Mouse (Mus musculus): ENCODE data around the gene Rnf135. TPM values are rescaled to one million over a fixed set of nuclear protein-coding genes. Genes with fewer than 3 reads are reported as not detected.
"Not testable (repeated sequence)": the region's sequence is repeated elsewhere in the genome, so short reads cannot be mapped to it uniquely, and the experiment has no call there.

The Rnf135 gene
- polyA plus RNA-seq, 1 experiment: not detected

DNA sequence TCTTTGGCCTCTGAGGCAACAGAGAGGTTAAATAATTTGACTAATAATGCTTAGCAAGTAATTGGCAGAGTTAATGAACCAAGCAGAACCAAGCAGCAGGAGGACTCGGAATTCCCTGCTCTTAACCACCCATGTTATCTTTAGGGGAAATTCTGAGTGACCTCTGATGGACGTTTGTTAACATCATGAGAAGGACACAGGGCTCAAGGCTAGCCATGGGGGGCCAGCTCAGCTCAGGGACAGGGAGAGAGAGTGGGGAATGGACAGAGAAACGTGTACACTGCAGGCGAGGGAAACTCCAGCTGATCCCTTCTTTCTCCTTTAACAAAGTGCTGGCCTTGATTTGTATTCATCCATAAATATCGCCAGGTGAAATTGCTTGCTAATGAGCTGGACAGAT lies 21.3 kb downstream of the Rnf135 start:
- WGBS: 41% methylated on average over 5 of the region's 5 CpGs
- Histone ChIP-seq H3K4me1 (ENCODE audit: control insufficient read depth, insufficient read depth, low read length) (no peaks in the 10 kb centered on the region), H3K27ac (ENCODE audit: insufficient read depth, low read depth, low read length) (no peak overlapping the region), H3K4me3 (ENCODE audit: insufficient read depth, low read depth, low read length) (no peak overlapping the region)
- TF ChIP-seq POLR2A (IDR thresholded peaks at IDR 0.05; ENCODE audit: insufficient read depth, low read depth, low read length): no peak

DNA sequence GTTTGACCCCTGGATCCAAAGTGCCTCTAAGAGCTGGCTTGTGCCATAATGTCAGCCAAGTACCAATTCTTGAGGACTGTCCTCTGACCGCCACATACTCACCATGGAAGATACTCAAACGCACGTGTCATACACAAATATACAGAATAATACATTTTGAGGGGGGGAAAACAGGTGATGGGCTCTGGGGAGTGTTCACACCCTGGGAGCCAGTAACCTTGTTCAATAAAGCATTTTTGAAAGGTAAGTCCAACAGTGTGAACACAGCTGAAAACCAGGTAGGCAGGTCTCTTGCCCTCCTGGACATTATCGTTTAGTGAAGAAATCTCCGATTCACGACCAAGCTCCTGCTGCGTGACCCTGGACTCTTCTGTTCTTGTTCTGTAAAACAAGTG lies 24.8 kb downstream of the Rnf135 start:
- 40% methylated on average over 7 of the region's 7 CpGs for WGBS
- Histone ChIP-seq H3K27ac (ENCODE audit: insufficient read depth, low read depth, low read length) (no peak overlapping the region), H3K4me3 (ENCODE audit: insufficient read depth, low read depth, low read length) (no peak overlapping the region), H3K4me1 (ENCODE audit: control insufficient read depth, insufficient read depth, low read length) (peaks cover 5% of the 10 kb centered on the region)
- no peak for TF ChIP-seq POLR2A (IDR thresholded peaks at IDR 0.05; ENCODE audit: insufficient read depth, low read depth, low read length)
- TF ChIP-seq CTCF (IDR thresholded peaks at IDR 0.05; ENCODE audit: insufficient read depth, low read depth, low read length): no peak

DNA sequence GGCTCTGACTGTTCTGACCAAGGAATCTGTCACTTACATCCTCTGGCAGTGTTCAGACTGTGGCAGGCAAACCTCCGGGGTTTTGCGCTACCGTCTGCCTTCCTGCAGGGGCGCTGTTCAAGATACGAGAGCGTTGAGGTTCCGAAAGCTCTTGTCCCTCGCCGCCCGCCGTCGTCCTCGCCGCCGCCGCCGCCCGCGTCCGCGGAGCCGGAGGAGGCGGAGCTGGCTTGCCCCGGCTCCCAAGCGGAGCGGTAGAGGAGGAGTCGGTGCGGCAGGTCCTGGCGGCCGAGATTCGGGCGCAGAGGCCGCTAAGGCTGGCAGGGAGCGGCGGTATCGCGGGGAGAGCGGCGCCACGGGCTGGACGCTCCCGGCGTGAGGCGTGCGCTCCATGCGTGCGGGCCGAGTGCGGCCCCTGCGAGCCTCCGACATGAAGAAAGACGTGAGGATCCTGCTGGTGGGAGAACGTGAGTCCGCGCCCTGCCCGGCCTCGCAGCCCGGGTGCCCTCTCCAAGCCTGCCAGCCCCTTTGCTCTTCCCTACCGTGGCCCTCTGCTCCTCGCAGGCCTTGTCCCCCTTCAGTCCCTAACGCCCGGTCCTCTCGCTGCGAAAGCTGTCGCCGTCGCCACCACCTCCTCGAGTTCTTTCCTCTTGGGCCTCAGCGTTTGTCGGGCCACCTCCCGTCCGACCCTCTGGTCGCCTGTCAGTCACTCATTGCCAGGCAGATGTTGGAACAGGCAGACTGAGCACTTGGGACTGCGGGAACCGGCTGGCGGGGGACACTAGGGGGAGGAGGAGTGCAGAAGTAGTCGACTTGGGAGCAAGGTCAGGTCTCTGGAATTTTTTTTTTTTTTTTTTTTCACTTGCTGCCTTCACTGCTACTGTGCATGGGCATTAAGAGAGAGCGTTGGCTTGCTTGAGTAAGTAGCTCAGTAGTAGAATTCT lies 25.5 kb downstream of the Rnf135 start, which contains the start of gene Rhot1:
Rhot1 (plus strand) TSS at position 160 of the 941 bp plus-strand sequence.
- peak; percentile 62; the same call in 1 of the 2 replicates for TF ChIP-seq POLR2A (IDR thresholded peaks at IDR 0.05; ENCODE audit: insufficient read depth, low read depth, low read length)
- TF ChIP-seq CTCF (IDR thresholded peaks at IDR 0.05; ENCODE audit: insufficient read depth, low read depth, low read length): peak; percentile 73
- under 1% methylated on average over 78 of the region's 78 CpGs for WGBS
- H3K4me1 ChIP-seq (ENCODE audit: control insufficient read depth, insufficient read depth, low read length): peaks cover 5% of the 10 kb centered on the region
- H3K4me3 ChIP-seq (ENCODE audit: insufficient read depth, low read depth, low read length): peak within 1 kb of the TSS; percentile 89
- H3K27ac ChIP-seq (ENCODE audit: insufficient read depth, low read depth, low read length): no peak within 1 kb of the TSS

DNA sequence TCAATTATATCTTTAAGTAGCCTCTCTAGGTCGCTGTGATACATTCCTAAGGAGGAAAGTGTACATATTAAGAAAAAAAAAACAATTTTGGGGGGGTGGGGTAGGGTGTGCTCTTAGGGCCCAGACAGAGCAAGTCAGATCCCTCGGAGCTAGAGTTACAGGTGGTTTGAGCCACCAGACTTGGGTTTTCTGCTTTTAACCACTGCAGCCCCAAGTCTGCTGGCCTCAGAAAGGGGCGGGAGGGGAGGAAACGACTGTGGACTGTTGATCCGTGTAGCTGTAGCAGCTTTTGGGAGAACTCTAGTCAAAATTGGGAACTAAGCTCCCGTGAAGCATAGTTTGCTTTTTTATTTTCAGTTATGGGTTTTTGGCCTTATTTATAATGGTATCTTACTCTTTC lies 26.7 kb downstream of the Rnf135 start:
- WGBS: 27% methylated on average over 6 of the region's 6 CpGs
- H3K4me3 ChIP-seq (ENCODE audit: insufficient read depth, low read depth, low read length): no peak overlapping the region
- peaks cover 5% of the 10 kb centered on the region for H3K4me1 ChIP-seq (ENCODE audit: control insufficient read depth, insufficient read depth, low read length)
- H3K27ac ChIP-seq (ENCODE audit: insufficient read depth, low read depth, low read length): no peak overlapping the region
- TF ChIP-seq CTCF (IDR thresholded peaks at IDR 0.05; ENCODE audit: insufficient read depth, low read depth, low read length) (no peak), POLR2A (IDR thresholded peaks at IDR 0.05; ENCODE audit: insufficient read depth, low read depth, low read length) (no peak)

DNA sequence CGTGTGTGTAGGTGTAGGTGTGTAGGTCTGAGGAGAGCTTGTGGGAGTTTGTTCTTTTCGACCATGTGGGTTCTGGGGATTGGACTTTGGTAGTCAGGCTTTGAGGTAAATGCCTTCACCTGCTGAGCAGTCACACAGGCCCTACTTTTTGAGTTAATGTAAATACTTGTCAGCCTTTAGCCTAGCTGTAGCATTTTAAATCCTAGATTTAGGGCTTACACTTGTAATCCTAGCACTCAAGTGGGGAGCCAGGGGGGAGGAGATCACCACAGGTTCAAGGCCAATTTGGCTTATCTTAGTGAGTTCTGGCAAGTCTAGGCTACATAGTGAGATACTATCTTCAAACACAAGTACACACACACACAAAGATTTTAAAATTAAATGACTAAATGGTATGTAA lies 28.6 kb downstream of the Rnf135 start:
- H3K27ac ChIP-seq (ENCODE audit: insufficient read depth, low read depth, low read length): no peak overlapping the region
- WGBS: 92% methylated on average over 2 of the region's 2 CpGs
- H3K4me1 ChIP-seq (ENCODE audit: control insufficient read depth, insufficient read depth, low read length): peaks cover 5% of the 10 kb centered on the region
- no peak overlapping the region for H3K4me3 ChIP-seq (ENCODE audit: insufficient read depth, low read depth, low read length)
- no peak for TF ChIP-seq POLR2A (IDR thresholded peaks at IDR 0.05; ENCODE audit: insufficient read depth, low read depth, low read length)

DNA sequence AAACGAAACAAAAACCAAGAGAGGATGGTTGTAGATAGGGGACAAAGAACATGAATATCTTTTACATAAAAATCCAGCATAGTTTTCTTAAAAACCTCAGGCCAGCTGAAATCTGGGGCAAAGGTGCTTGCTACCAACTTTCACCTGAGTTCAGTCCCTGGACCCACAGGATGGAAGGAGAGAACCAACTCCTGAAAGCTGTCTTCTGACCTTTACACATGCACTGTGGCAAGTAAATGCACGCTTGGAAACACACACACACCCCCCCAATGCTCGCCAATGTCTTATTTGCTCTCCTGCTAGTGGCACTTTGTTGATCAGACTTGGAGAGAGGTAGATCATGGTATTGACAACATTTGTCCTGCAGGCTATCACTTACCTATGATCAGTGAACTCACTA lies 31.6 kb downstream of the Rnf135 start:
- no peak for TF ChIP-seq POLR2A (IDR thresholded peaks at IDR 0.05; ENCODE audit: insufficient read depth, low read depth, low read length)
- no peak for TF ChIP-seq CTCF (IDR thresholded peaks at IDR 0.05; ENCODE audit: insufficient read depth, low read depth, low read length)
- Histone ChIP-seq H3K27ac (ENCODE audit: insufficient read depth, low read depth, low read length) (no peak overlapping the region), H3K4me3 (ENCODE audit: insufficient read depth, low read depth, low read length) (no peak overlapping the region), H3K4me1 (ENCODE audit: control insufficient read depth, insufficient read depth, low read length) (peaks cover 10% of the 10 kb centered on the region)
- WGBS: 93% methylated on average over 3 of the region's 3 CpGs

DNA sequence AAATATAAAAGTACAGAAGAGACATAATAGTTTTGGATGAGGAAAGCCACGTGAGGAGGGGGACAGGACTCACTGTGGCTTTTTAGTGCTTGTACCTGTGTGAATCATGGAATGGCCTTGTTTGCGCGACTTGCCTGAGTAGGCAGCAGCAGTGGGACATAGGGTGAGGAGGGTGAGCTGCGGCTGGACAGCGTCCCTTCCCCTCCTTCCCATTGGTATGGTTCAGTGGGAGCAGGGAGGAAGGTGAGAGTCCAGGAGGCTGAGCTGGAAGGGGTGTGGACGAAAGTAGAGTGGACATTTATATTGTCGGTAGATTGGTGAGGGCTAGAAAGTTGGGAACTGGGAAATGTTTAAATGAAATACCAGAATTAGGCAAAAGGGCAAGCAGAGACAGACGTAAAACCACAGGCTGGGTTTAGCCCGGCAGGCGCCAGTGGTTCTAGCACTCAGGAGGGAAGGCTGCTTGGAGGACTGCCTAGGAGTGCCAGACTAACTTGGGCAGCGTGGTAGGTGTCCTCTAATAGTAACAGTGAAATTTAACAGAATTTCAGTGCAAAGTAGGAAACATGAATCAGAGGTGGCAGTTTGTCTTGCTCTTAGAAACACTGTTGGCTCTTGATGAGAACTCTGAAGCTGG lies 35.1 kb downstream of the Rnf135 start:
- Histone ChIP-seq H3K4me1 (ENCODE audit: control insufficient read depth, insufficient read depth, low read length) (peaks cover 5% of the 10 kb centered on the region), H3K4me3 (ENCODE audit: insufficient read depth, low read depth, low read length) (no peak overlapping the region), H3K27ac (ENCODE audit: insufficient read depth, low read depth, low read length) (no peak overlapping the region)
- 79% methylated on average over 11 of the region's 11 CpGs for WGBS
- TF ChIP-seq POLR2A (IDR thresholded peaks at IDR 0.05; ENCODE audit: insufficient read depth, low read depth, low read length) (no peak), CTCF (IDR thresholded peaks at IDR 0.05; ENCODE audit: insufficient read depth, low read depth, low read length) (no peak)

DNA sequence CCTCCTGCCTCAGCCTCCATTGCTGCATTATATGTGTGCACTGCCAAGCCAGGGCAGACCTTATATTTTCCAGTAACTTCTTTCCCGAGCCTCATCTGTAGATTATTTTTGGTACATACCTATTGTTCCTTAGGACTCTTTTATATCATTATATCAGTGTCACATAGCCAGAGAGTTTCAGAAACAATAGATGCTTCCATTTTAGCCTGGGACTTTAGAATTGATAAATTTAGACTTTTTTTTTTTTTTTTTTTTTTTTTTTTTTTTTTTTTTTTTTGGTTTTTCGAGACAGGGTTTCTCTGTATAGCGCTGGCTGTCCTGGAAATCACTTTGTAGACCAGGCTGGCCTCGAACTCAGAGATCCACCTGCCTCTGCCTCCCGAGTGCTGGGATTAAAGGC lies 46.4 kb downstream of the Rnf135 start:
- WGBS: 84% methylated on average over 5 of the region's 5 CpGs
- not testable (repeated sequence) for H3K27ac ChIP-seq (ENCODE audit: insufficient read depth, low read depth, low read length); H3K4me1 ChIP-seq (ENCODE audit: control insufficient read depth, insufficient read depth, low read length); H3K4me3 ChIP-seq (ENCODE audit: insufficient read depth, low read depth, low read length)

DNA sequence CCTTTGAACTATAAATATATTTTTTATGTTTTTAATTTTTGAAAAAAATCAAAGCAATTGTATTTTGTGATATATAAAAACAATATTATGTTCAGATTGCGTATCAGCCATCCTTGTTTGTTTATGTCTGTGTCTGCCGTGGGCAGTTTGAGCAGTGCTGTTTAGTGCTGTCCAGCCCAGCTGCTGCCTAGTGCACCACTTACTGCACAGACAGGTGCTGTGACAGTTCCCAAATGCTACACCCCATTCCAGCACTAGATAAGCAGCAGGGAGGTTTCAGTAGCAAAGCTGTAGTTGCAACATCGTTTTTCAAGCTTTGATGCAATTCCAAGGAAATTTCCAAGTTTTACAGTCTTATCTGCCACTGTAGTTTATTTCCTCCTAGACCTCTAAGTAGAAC lies 53.6 kb downstream of the Rnf135 start:
- no peak overlapping the region for H3K27ac ChIP-seq (ENCODE audit: insufficient read depth, low read depth, low read length)
- TF ChIP-seq POLR2A (IDR thresholded peaks at IDR 0.05; ENCODE audit: insufficient read depth, low read depth, low read length): no peak
- no peak for TF ChIP-seq CTCF (IDR thresholded peaks at IDR 0.05; ENCODE audit: insufficient read depth, low read depth, low read length)
- no peak overlapping the region for H3K4me3 ChIP-seq (ENCODE audit: insufficient read depth, low read depth, low read length)
- H3K4me1 ChIP-seq (ENCODE audit: control insufficient read depth, insufficient read depth, low read length): no peaks in the 10 kb centered on the region
- WGBS: 78% methylated on average over 3 of the region's 3 CpGs
